ENCODE assay signal across 8 mouse cellular contexts in genomic region chr1:154120693-154121092, GRCm38 (mm10).
DNase-seq lines count a peak whose midpoint lies in the region; ATAC-seq and TF ChIP-seq lines count a peak whose summit lies in the region.

No protein-coding gene starts in this region.

- no peak for TF ChIP-seq CTCF in left cerebral cortex, adult 2 months (IDR thresholded peaks at IDR 0.05)

- DNase-seq in neural tube, embryonic 10.5 days (ENCODE audit: extremely low spot score, low spot score), result no peak
- peak; percentile 70 to 85 for DNase-seq in gastrocnemius, adult 8-10 months (ENCODE audit: low spot score in 2 of 2)
- DNase-seq in left cerebral cortex, adult 2 months (ENCODE audit: extremely low spot score in 1 of 2, low spot score in 2 of 2), result peak in 1 of 2 experiments; percentile 42
- DNase-seq in T-cell, adult 2 months (ENCODE audit: low spot score), result no peak

- intact Hi-C loops in left cerebral cortex, adult 2 months (cut with DNase I), result no loop called here

- 35% methylated on average over 1 of the region's 1 CpGs for WGBS in forebrain, embryonic 13.5 days
- WGBS in forebrain, embryonic 12.5 days, result 58% methylated on average over 1 of the region's 1 CpGs
- 37% methylated on average over 1 of the region's 1 CpGs for WGBS in neural tube, embryonic 15.5 days
- 17% methylated on average over 1 of the region's 1 CpGs for WGBS in stomach, embryonic 16.5 days

- no peak overlapping the region for H3K4me3 ChIP-seq in forebrain, embryonic 13.5 days
- no peak overlapping the region for H3K4me3 ChIP-seq in forebrain, embryonic 12.5 days (replicated peaks)
- H3K4me3 ChIP-seq in neural tube, embryonic 15.5 days (replicated peaks), result no peak overlapping the region
- H3K4me3 ChIP-seq in left cerebral cortex, adult 2 months, result no peak overlapping the region
- no peak overlapping the region for H3K4me3 ChIP-seq in stomach, embryonic 16.5 days (replicated peaks; ENCODE audit: low read length)

- no peak overlapping the region for H3K9ac ChIP-seq in forebrain, embryonic 13.5 days
- H3K9ac ChIP-seq in forebrain, embryonic 12.5 days, result no peak overlapping the region
- no peak overlapping the region for H3K9ac ChIP-seq in neural tube, embryonic 15.5 days (replicated peaks)
- no peak overlapping the region for H3K9ac ChIP-seq in stomach, embryonic 16.5 days (ENCODE audit: low read length)

- H3K9me3 ChIP-seq in forebrain, embryonic 13.5 days (replicated peaks), result no peaks in the 10 kb centered on the region
- no peaks in the 10 kb centered on the region for H3K9me3 ChIP-seq in forebrain, embryonic 12.5 days
- no peaks in the 10 kb centered on the region for H3K9me3 ChIP-seq in neural tube, embryonic 15.5 days (replicated peaks)
- no peaks in the 10 kb centered on the region for H3K9me3 ChIP-seq in stomach, embryonic 16.5 days (replicated peaks; ENCODE audit: control insufficient read depth, low read length)

- peaks cover 11% of the 10 kb centered on the region; the same call in 1 of the 2 replicates for H3K4me1 ChIP-seq in forebrain, embryonic 13.5 days
- 0 out of 2 replicates have a peak, but pooled peaks cover 10% of the 10 kb centered on the region for H3K4me1 ChIP-seq in forebrain, embryonic 12.5 days
- peaks cover 16% of the 10 kb centered on the region for H3K4me1 ChIP-seq in neural tube, embryonic 15.5 days
- H3K4me1 ChIP-seq in stomach, embryonic 16.5 days (ENCODE audit: control insufficient read depth, insufficient read depth, low read length), result peaks cover 16% of the 10 kb centered on the region

- H3K27ac ChIP-seq in forebrain, embryonic 13.5 days, result no peak overlapping the region
- no peak overlapping the region for H3K27ac ChIP-seq in forebrain, embryonic 12.5 days
- 0 out of 2 replicates have a peak overlapping the region, but pooled peaks have one; percentile 20 for H3K27ac ChIP-seq in neural tube, embryonic 15.5 days (replicated peaks)
- peak overlapping the region; percentile 42; the same call in 1 of the 2 replicates for H3K27ac ChIP-seq in left cerebral cortex, adult 2 months
- no peak overlapping the region for H3K27ac ChIP-seq in stomach, embryonic 16.5 days (ENCODE audit: low read length)

- no peaks in the 10 kb centered on the region for H3K36me3 ChIP-seq in forebrain, embryonic 13.5 days (ENCODE audit: poor library complexity, severe bottlenecking)
- no peaks in the 10 kb centered on the region for H3K36me3 ChIP-seq in forebrain, embryonic 12.5 days (replicated peaks)
- H3K36me3 ChIP-seq in neural tube, embryonic 15.5 days, result no peaks in the 10 kb centered on the region
- no peaks in the 10 kb centered on the region for H3K36me3 ChIP-seq in stomach, embryonic 16.5 days (ENCODE audit: control insufficient read depth, insufficient read depth, low read length)

- H3K4me2 ChIP-seq in forebrain, embryonic 13.5 days, result no peak overlapping the region
- no peak overlapping the region for H3K4me2 ChIP-seq in forebrain, embryonic 12.5 days
- H3K4me2 ChIP-seq in neural tube, embryonic 15.5 days, result no peak overlapping the region
- H3K4me2 ChIP-seq in stomach, embryonic 16.5 days (ENCODE audit: low read depth, low read length), result no peak overlapping the region

- no peaks in the 10 kb centered on the region for H3K27me3 ChIP-seq in forebrain, embryonic 13.5 days
- H3K27me3 ChIP-seq in forebrain, embryonic 12.5 days, result no peaks in the 10 kb centered on the region
- H3K27me3 ChIP-seq in neural tube, embryonic 15.5 days (replicated peaks), result no peaks in the 10 kb centered on the region
- no peaks in the 10 kb centered on the region for H3K27me3 ChIP-seq in stomach, embryonic 16.5 days (ENCODE audit: control insufficient read depth, insufficient read depth, low read length)

- peak; percentile 36; the same call in 1 of the 2 replicates for ATAC-seq in forebrain, embryonic 13.5 days
- no peak for ATAC-seq in forebrain, embryonic 12.5 days (ENCODE audit: low FRiP score)
- ATAC-seq in neural tube, embryonic 15.5 days (ENCODE audit: low FRiP score), result no peak
- peak; percentile 26; the same call in 1 of the 2 replicates for ATAC-seq in stomach, embryonic 16.5 days (ENCODE audit: insufficient read depth, low FRiP score)

Comparison
In these comparisons a context has a peak if more than half of its experiments do, and no peak if none do; other contexts are left out.
1. ATAC-seq: peak in forebrain, embryonic 13.5 days (single experiment) and stomach, embryonic 16.5 days (single experiment); none in forebrain, embryonic 12.5 days (single experiment) and neural tube, embryonic 15.5 days (single experiment).
2. H3K27ac ChIP-seq: peak in neural tube, embryonic 15.5 days (single experiment) and left cerebral cortex, adult 2 months (single experiment); none in forebrain, embryonic 13.5 days (single experiment), forebrain, embryonic 12.5 days (single experiment) and stomach, embryonic 16.5 days (single experiment).
3. DNase-seq: peak in gastrocnemius, adult 8-10 months (2 of 2); none in neural tube, embryonic 10.5 days (single experiment) and T-cell, adult 2 months (single experiment).